Mouse (Mus musculus) neural tube, embryonic 10.5 days (tissue): ENCODE data around the gene Snap47.
A peak's percentile ranks its signal among the peaks of the same experiment; 100 is the strongest.

Source experiments
- DNase-seq: peaks from one replicate; pipeline ENCODE4 v3.0.0-alpha.2; 2017; ENCODE audit warnings: low spot score; ENCODE audit errors: extremely low spot score

The Snap47 gene

GRCm38 (mm10) chr11:59451086-59451485, at the start of gene Snap47:
Gene Snap47 (minus strand): TSS chr11:59451186.
- no peak for DNase-seq

GRCm38 (mm10) chr11:59497747-59498146, 46.8 kb upstream of the Snap47 start:
- no peak for DNase-seq

DNA sequence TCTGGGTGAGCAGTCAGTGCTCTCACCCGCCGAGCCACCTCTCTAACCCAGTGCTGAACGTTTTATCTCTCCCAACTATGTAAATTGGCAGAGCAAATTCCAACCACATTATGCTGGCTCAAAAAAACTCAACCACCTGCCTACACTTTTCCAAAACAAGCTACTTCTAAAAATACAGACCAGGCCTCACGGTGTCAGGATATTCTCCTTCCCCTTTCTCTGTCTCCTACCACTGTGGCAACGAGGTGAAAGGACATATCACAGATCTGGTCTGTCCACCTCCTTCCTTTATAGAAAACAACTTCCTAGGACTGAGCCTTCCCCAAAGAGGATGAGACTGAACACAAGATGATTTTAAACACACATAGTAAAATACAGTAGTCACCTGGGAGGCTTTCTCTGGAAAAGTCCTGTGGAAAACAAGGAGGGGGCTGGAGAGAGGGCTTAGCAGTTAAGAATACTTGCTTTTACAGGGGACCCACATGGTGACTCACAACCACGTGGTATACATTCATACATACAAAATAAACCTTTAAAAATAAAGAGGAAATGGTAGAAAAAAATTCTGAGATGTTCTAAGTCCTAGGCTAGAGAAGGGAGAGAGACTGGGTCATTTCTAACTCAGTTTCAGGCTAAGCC, 45.8 kb upstream of the Snap47 start:
- DNase-seq, result no peak

GRCm38 (mm10) chr11:59486222-59486621, 35.2 kb upstream of the Snap47 start:
- DNase-seq, result no peak

DNA sequence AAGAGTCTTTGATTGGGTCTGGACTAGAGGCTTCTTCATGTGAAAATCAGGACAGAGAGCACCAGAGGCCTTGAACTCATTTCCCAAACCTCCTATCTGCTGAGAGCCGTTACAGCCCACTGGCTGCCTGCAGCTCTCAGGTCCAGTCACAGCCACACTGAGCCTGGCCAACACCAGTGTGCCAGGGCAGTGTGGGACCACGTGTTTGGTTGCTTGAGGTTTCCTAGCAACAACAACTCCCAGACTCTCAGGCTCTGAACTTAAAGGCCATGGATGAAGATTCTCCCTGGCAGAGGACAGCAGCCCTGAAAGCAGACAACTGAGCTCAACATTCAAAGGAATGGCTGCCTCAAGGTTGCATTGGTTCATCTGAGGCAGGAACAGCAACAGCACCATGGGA, 34.7 kb upstream of the Snap47 start:
- DNase-seq, result no peak

- DNase-seq, result peak; percentile 53
Observed at GRCm38 (mm10) chr11:59483212-59483611, 32.2 kb upstream of the Snap47 start.

DNA sequence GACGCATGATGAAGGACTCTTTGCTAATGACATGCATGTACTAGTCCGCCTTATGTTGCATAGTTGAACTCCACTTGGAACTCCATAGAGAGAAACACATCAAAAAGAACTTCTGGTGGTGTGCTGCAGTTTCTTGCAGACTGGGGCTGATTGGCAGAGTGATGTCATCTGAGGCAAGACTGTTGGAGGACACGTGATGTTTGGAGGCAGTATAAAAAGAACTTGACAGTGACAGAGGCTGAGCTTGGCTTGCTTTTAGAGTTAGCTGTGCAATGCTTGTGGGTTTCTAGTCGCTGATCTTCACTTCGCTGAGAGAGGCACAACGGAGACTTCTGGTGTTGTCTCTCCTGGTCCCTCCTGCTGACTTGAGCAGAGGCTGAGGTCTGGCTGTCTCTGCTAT, 26.3 kb upstream of the Snap47 start:
- no peak for DNase-seq

- DNase-seq, result peak; percentile 90
Observed at GRCm38 (mm10) chr11:59472326-59472677, 21.3 kb upstream of the Snap47 start, which contains the start of gene Zfp867. Gene Zfp867 (minus strand): TSS chr11:59472474.

DNA sequence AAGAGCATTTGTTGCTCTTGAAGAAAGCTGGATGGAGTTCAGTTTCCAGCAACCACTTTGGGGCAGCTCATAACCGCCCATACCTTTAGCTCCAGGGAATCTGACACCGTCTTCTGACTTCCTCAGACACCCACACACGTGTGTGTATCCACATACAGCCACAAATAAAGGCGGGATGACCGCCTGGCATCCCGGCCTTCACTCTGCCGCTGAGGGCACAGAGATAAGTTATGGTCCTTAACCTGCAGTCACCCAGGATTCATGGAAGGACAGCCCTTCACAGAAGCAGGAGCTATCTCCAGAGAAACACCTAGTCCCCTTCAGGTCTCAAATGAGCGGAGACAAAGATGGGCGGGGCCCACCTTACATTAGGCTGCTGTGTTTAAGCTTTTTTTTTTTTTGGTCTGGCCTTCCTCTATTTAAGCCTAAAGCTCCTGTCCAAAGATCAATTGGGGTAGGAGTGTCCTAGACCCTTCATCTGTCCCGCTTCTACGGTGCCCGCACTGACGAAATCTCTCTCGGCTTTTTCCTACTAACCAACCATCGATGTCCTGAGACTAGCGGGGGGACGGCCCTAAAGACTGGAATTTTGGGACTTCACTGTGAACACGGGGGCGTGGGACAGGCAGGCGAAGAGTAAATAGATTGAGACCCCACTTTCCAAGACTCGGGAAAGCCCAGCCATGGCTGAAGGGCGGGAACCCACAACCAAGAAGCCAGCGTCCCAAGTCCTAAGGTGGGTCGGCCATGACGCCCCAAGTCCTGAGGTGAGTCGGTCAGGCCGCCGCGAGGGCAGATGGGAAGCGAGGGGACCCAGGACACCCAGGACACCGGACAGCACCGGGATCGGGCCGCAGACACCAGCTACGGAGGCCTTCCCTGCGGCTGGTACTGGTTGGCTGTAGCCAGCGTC, 20.7 kb upstream of the Snap47 start:
- DNase-seq, result no peak

DNA sequence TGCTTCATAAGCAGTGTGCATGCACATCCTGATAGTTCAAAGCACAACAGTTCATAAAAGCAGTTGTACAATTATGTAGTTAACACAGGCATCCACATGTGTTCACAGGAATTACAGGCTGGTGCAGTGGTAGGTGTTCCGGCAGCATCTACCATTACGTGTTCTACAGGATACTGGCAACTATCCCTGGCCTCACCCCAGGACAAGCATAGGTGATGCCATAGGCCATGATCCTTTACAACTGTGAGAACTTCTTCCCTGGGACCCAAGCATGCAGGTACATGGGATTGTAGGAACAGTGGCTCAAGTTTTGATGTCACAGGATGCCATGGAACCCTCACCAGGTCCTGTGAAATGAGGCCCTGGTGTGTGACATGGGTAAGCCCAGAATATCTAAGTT, 9.5 kb upstream of the Snap47 start:
- no peak for DNase-seq

DNA sequence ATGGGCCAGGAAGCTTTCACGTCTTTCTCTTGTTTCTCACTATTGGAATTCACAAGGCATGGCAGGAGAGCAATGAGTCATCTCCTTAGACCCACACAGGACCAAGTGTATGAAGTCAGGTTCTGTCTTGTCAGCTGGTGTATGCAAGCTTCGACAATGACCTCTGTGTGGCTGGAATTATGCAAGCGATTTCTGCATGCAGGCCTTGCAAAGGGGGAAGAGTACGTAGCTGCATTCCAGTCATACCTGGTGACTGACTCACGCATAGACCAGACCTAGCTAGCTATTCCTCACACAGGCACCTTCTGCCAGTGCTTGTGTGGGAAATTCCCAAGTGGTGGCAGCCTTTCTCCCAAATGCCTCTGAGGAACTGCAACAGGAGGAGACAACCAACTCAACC, 8.0 kb upstream of the Snap47 start:
- DNase-seq, result no peak

DNA sequence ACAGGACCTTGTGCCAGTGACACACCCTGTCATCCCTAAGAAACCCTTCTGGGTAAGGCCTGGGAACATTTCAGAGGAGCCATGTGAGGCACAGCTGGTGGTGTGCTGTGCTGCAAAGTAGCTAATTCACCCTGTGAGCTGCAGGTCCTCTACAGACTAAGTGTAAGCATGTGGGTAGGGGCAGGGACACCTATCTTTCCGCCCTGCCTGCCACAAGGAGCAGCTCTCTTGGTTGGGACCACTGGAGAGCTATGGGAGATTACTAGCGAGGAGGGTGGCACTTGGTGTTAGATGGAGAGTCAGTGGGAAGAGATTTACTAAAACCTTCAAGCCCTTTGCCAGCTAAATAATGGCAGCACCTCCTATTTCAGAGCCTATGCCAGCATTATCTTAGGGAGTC, 5.9 kb upstream of the Snap47 start:
- DNase-seq, result no peak

GRCm38 (mm10) chr11:59456346-59456745, 5.4 kb upstream of the Snap47 start:
- no peak for DNase-seq

DNA sequence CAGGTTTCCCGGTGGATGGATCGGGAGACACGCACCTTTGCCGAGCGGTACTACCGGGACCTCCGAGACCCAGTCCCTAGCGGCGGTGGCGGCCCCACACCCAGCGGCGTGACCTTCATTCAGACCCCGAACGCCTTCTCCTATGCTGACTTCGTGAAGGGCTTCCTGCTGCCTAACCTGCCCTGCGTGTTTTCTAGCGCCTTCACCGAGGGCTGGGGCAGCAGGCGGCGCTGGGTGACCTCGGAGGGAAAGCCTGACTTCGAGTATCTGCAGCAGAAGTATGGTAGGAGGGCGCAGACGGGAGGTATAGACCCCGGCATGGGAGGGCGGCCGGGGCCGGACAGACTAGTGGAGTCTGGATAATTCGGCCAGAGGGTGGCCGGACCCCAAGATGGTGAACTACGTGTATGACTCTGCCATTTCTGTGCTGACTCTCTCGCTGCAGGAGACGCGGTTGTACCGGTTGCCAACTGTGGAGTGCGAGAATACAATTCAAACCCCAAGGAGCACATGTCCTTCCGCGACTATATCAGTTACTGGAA, 685 bp downstream of the Snap47 start:
- DNase-seq, result no peak

DNA sequence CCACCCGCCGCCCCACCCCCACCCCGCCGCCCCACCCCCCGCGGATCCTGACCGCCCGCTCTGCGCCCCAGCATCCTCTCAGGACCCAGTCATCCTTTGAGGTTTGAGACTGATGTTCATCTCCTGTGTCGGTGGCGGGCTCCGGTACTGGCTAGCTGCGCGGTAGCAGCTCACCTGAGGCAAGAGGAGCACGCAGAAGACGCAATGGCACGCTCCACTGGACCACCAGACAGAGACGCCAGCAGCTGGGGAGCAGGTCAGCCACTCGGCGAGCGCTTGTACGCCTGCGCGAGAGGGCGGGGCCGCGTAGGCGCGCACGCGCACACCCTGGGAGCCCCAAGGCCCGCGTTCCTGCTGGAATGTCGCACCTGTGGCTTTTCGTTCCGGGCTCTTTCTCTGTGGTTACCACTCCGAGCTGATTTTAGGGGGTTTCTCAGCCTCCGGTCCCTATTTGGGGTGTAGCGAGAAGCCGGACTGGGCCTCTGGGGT, 1.2 kb downstream of the Snap47 start, which contains the start of gene Jmjd4:
Jmjd4 (plus strand) TSS at position 305 of the 489 bp plus-strand sequence.
- DNase-seq, result peak; percentile 90

GRCm38 (mm10) chr11:59443102-59443501, 7.9 kb downstream of the Snap47 start:
- no peak for DNase-seq

GRCm38 (mm10) chr11:59437954-59438353, 13.0 kb downstream of the Snap47 start:
- no peak for DNase-seq

DNA sequence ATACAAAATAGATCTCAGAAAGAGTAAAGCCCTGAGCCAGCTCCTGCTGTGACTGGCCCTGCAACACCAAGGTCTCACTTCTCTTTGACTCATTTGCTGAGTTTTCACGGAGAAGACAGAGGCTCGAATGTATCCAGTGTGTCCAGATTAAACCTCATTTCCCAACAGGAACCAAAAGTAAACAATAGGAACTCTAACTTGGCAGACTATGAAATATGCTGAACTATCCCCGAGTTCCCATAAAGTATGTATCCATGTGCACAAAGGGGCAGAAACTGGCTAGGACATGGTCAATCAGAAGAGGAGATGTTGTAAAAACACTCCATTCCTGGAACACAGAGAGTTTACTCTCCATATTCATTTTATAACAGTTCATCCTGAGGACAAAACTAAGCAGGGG, 18.7 kb downstream of the Snap47 start:
- no peak for DNase-seq

DNA sequence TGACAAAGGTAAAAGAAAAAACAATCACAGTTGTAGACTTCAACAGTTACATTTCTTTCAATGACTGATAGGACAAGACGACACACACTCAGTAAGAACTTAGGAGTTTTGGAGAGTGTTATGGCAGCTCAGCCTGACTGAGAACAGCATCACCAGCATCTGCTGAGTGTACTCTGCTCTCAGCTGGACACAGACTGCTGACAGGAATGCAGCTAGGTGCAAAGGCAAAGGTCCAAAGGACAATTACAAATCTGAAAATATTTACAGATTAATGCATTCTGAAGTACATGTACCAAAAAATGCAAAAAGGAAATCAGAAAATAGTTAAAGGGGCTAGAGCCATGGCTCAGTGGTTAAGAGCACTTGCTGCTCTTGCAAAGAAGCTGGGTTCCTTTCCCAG, 21.0 kb downstream of the Snap47 start:
- DNase-seq, result no peak

- DNase-seq, result no peak
Observed at GRCm38 (mm10) chr11:59428057-59428660, 22.8 kb downstream of the Snap47 start.

GRCm38 (mm10) chr11:59425671-59426101, 25.3 kb downstream of the Snap47 start:
- no peak for DNase-seq
